Mouse (Mus musculus) C2C12 (cell line): ENCODE results near the gene Smpd1. TPM values are rescaled to one million over a fixed set of nuclear protein-coding genes. Genes with fewer than 3 reads are reported as not detected.

ENCODE experiments used
- H3K27me3 ChIP-seq: one replicate; pipeline ENCODE4 v1.6.1; 2011; ENCODE audit not compliant: control insufficient read depth, insufficient read depth, insufficient read length
- H3K36me3 ChIP-seq: one replicate; pipeline ENCODE4 v1.6.1; 2011; ENCODE audit not compliant: control insufficient read depth, insufficient read depth
- H3K4me3 ChIP-seq: one replicate; pipeline ENCODE4 v1.5.1; 2011; ENCODE audit warnings: mild to moderate bottlenecking, control low read depth; ENCODE audit not compliant: poor library complexity, insufficient read depth, severe bottlenecking
- H3K79me2 ChIP-seq: one replicate; pipeline ENCODE4 v1.6.1; 2011; ENCODE audit not compliant: control insufficient read depth, insufficient read depth
- H3K79me3 ChIP-seq: one replicate; pipeline ENCODE4 v1.6.1; 2011; ENCODE audit warnings: low read depth, control low read depth
- H3ac ChIP-seq: one replicate; pipeline ENCODE3; 2011; ENCODE audit warnings: low read depth; ENCODE audit not compliant: control insufficient read depth, insufficient read length
- CEBPB ChIP-seq: IDR thresholded peaks from one replicate; pipeline ENCODE4 v1.6.1; 2011; ENCODE audit warnings: low read depth, mild to moderate bottlenecking, control low read depth, moderate library complexity
- CTCF ChIP-seq: IDR thresholded peaks from one replicate; pipeline ENCODE4 v1.5.1; 2011; ENCODE audit not compliant: control insufficient read depth, insufficient read depth, insufficient read length
- FOSL1 ChIP-seq: IDR thresholded peaks from one replicate; pipeline ENCODE4 v1.8.0; 2011; ENCODE audit warnings: mild to moderate bottlenecking, low read length; ENCODE audit not compliant: poor library complexity, insufficient read depth, severe bottlenecking
- MAX ChIP-seq: IDR thresholded peaks from one replicate; pipeline ENCODE4 v1.6.1; 2011; ENCODE audit warnings: mild to moderate bottlenecking, control low read depth
- MYOD1 ChIP-seq: IDR thresholded peaks from one replicate; pipeline ENCODE4 v1.6.1; 2011; ENCODE audit warnings: low read depth; ENCODE audit not compliant: control insufficient read depth, insufficient read length
- MYOG ChIP-seq: IDR thresholded peaks from one replicate; pipeline ENCODE4 v1.6.1; 2011; ENCODE audit not compliant: control insufficient read depth, insufficient read length; ENCODE audit errors: extremely low read depth
- USF1 ChIP-seq: IDR thresholded peaks from one replicate; pipeline ENCODE4 v1.6.1; 2011; ENCODE audit warnings: low read depth, mild to moderate bottlenecking, control low read depth, moderate library complexity
- polyA plus RNA-seq: library from polyadenylated mRNA; unstranded; fragments of >200 nt; fragmentation: generic; extraction: Trizol; gene quantifications from one replicate; pipeline ENCODE4 v1.2.1, GENCODE M21; 2012; ENCODE audit warnings: missing spikeins

Gene Smpd1
- polyA plus RNA-seq, 1 experiment, result 27.9 TPM

GRCm38 (mm10) chr7:105563367-105563766 is 9.2 kb downstream of the Smpd1 start:
- H3K79me3 ChIP-seq, result no peaks in the 10 kb centered on the region
- no peaks in the 10 kb centered on the region for H3K79me2 ChIP-seq
- no peak overlapping the region for H3ac ChIP-seq
- no peaks in the 10 kb centered on the region for H3K36me3 ChIP-seq
- no peaks in the 10 kb centered on the region for H3K27me3 ChIP-seq
- no peak for TF ChIP-seq CTCF
- no peak for TF ChIP-seq CEBPB
- no peak for TF ChIP-seq MAX
- TF ChIP-seq FOSL1, result no peak
- no peak for TF ChIP-seq MYOD1
- no peak for TF ChIP-seq USF1
- no peak for TF ChIP-seq MYOG
- H3K4me3 ChIP-seq, result no peak overlapping the region

GRCm38 (mm10) chr7:105565071-105565836 is 11.1 kb downstream of the Smpd1 start:
- Histone ChIP-seq H3K36me3 (no peaks in the 10 kb centered on the region), H3K79me3 (no peaks in the 10 kb centered on the region)

GRCm38 (mm10) chr7:105568583-105568982 is 14.4 kb downstream of the Smpd1 start:
- Histone ChIP-seq H3K27me3 (no peaks in the 10 kb centered on the region), H3ac (no peak overlapping the region), H3K79me2 (no peaks in the 10 kb centered on the region), H3K4me3 (no peak overlapping the region), H3K36me3 (no peaks in the 10 kb centered on the region), H3K79me3 (no peaks in the 10 kb centered on the region)
- TF ChIP-seq CEBPB (no peak), CTCF (no peak), MYOD1 (no peak), FOSL1 (no peak), MYOG (no peak), USF1 (no peak), MAX (no peak)

More at GRCm38 (mm10) chr7:105565071-105565836, 11.1 kb downstream of the Smpd1 start:
- Histone ChIP-seq H3K27me3 (no peaks in the 10 kb centered on the region), H3K4me3 (no peak overlapping the region), H3K79me2 (no peaks in the 10 kb centered on the region), H3ac (no peak overlapping the region)
- TF ChIP-seq MYOD1 (no peak), MYOG (no peak), USF1 (no peak), CEBPB (no peak), FOSL1 (no peak), CTCF (no peak), MAX (no peak)

- Histone ChIP-seq H3K79me2 (no peaks in the 10 kb centered on the region), H3ac (no peak overlapping the region), H3K4me3 (no peak overlapping the region), H3K79me3 (no peaks in the 10 kb centered on the region), H3K27me3 (no peaks in the 10 kb centered on the region), H3K36me3 (no peaks in the 10 kb centered on the region)
- TF ChIP-seq CEBPB (no peak), MYOD1 (no peak), CTCF (no peak), FOSL1 (no peak), MAX (no peak), USF1 (no peak), MYOG (no peak)
Observed at GRCm38 (mm10) chr7:105568988-105569471, 14.9 kb downstream of the Smpd1 start.

GRCm38 (mm10) chr7:105569512-105570496 is 15.6 kb downstream of the Smpd1 start:
- H3K36me3 ChIP-seq, result no peaks in the 10 kb centered on the region
- TF ChIP-seq CEBPB (no peak), FOSL1 (no peak), MAX (no peak), MYOD1 (no peak), MYOG (no peak)
- H3K79me3 ChIP-seq, result no peaks in the 10 kb centered on the region

More at GRCm38 (mm10) chr7:105569512-105570496, 15.6 kb downstream of the Smpd1 start:
- Histone ChIP-seq H3K4me3 (no peak overlapping the region), H3K79me2 (no peaks in the 10 kb centered on the region), H3K27me3 (no peaks in the 10 kb centered on the region), H3ac (no peak overlapping the region)
